Mouse (Mus musculus) ES-Bruce4 (cell line): Measurements from ENCODE around the gene Dynlt1f.
"Not testable (repeated sequence)": the region's sequence is repeated elsewhere in the genome, so short reads cannot be mapped to it uniquely, and the experiment has no call there.

Source experiments
- EP300 ChIP-seq: IDR thresholded peaks from 2 replicates; pipeline ENCODE4 v1.6.1; 2011; ENCODE audit warnings: low read depth, low read length; ENCODE audit not compliant: insufficient read depth
- POLR2A ChIP-seq: IDR thresholded peaks from one replicate; pipeline ENCODE4 v1.8.1; 2011; ENCODE audit warnings: low read length; ENCODE audit not compliant: insufficient read depth

DNA sequence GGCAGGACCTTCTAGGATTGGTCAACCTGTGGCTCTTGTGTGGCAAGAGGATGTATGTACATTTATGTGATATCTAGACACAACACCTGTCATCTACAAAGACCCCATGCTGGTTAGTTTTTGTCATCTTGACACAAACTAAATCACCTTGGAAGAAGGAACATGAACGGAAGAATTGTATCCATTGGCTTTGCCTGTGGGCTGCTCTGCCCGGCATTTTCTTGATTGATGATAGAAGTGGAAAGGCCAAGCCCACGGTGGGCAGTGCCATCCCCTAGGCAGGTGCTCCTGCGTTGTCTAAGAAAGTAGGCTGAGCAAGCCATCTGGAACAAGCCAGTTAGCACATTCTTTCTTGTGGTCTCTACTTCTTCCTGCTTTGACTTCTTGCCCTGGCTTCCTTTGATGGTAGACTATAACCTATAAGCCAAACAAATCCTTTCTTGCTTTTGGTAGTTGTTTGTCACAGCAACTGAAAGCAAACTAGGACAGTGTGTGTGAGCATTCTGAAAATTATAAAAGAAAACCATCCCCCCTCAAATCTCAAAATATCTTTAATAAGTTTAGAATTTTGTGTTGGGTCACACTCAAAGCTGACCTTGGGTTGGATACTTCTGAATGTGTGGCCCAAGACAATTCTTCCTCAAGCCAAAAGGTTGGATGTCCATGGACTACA is 30.7 kb upstream of the Dynlt1f start:
- TF ChIP-seq POLR2A, EP300: not testable (repeated sequence)
